Mouse (Mus musculus) stomach, embryonic 14.5 days (tissue): ENCODE results near the gene Adcy4. TPM values are rescaled to one million over a fixed set of nuclear protein-coding genes. Genes with fewer than 3 reads are reported as not detected.
A peak's percentile ranks its signal among the peaks of the same experiment; 100 is the strongest.

Experiments
- ATAC-seq: fragments of 200-750 bp; cut with Nextera tagmentation; 2 replicates; pipeline ENCODE4 v1.8.0; 2017; ENCODE audit warnings: low read depth, moderate TSS enrichment; ENCODE audit not compliant: insufficient number of reproducible peaks, insufficient read depth, low FRiP score
- H3K27ac ChIP-seq: fragments of 300-500 bp; sonication (generic); 2 replicates; pipeline ENCODE4 v1.5.1; 2014; ENCODE audit warnings: mild to moderate bottlenecking, low read length, moderate library complexity, mixed read lengths
- H3K27me3 ChIP-seq: fragments of 300-500 bp; sonication (generic); 2 replicates; pipeline ENCODE4 v1.6.1; 2014; ENCODE audit warnings: low read length, control low read depth, mixed read lengths; ENCODE audit not compliant: control insufficient read depth, insufficient read depth
- H3K36me3 ChIP-seq: fragments of 300-500 bp; sonication (generic); 2 replicates; pipeline ENCODE4 v1.6.1; 2014; ENCODE audit warnings: mild to moderate bottlenecking, control low read depth, low read length, moderate library complexity, mixed read lengths; ENCODE audit not compliant: control insufficient read depth, insufficient read depth
- H3K4me1 ChIP-seq: fragments of 300-500 bp; sonication (generic); 2 replicates; pipeline ENCODE4 v1.6.1; 2014; ENCODE audit warnings: low read length, control low read depth, mixed read lengths; ENCODE audit not compliant: control insufficient read depth, insufficient read depth
- H3K4me2 ChIP-seq: fragments of 300-500 bp; sonication (generic); replicated peaks from 2 replicates; pipeline ENCODE4 v1.6.1; 2014; ENCODE audit warnings: low read depth, low read length, control low read depth
- H3K4me3 ChIP-seq: fragments of 300-500 bp; sonication (generic); 2 replicates; pipeline ENCODE4 v1.5.1; 2014; ENCODE audit warnings: low read depth, low read length, control low read depth
- H3K9ac ChIP-seq: fragments of 300-500 bp; sonication (generic); replicated peaks from 2 replicates; pipeline ENCODE4 v1.6.1; 2014; ENCODE audit warnings: low read depth, mild to moderate bottlenecking, control low read depth, low read length, moderate library complexity, mixed read lengths
- H3K9me3 ChIP-seq: fragments of 300-500 bp; sonication (generic); 2 replicates; pipeline ENCODE4 v1.6.1; 2016; ENCODE audit warnings: low read depth, low read length, control low read depth; ENCODE audit not compliant: control insufficient read depth
- WGBS: fragments of 180-500 bp; shearing (Covaris S2); extraction: QIAGEN DNeasy Blood & Tissue Kit; methylation state at CpG from one replicate; pipeline ENCODE4 v1.1.7; 2014; 5-methylcytosine and 5-hydroxymethylcytosine counted together
- polyA plus RNA-seq: library from polyadenylated mRNA; unstranded; fragments of >200 nt; fragmentation: Nextera tagmentation; extraction: Ambion mirVana; gene quantifications from 2 replicates; pipeline ENCODE4 v1.2.1, GENCODE M21; 2014

The Adcy4 gene
- polyA plus RNA-seq, 1 experiment from 2014 or later, result 4.3 TPM

GRCm38 (mm10) chr14:55783171-55783957, 531 bp downstream of the Adcy4 start:
- Histone ChIP-seq H3K9me3 (no peaks in the 10 kb centered on the region), H3K4me2 (peak overlapping the region; percentile 78), H3K27me3 (peaks cover 6% of the 10 kb centered on the region), H3K4me3 (peak overlapping the region; percentile 40), H3K4me1 (peaks cover 19% of the 10 kb centered on the region; the same call in 1 of the 2 replicates), H3K9ac (no peak overlapping the region), H3K27ac (peak overlapping the region; percentile 58; the same call in 1 of the 2 replicates), H3K36me3 (no peaks in the 10 kb centered on the region)
- no peak for ATAC-seq
- WGBS, result 4% methylated on average over 31 of the region's 31 CpGs

GRCm38 (mm10) chr14:55782361-55782960, 1.4 kb downstream of the Adcy4 start:
- no peak for ATAC-seq
- Histone ChIP-seq H3K4me1 (peaks cover 17% of the 10 kb centered on the region), H3K4me2 (peak overlapping the region; percentile 78), H3K9ac (no peak overlapping the region), H3K27ac (peak overlapping the region; percentile 27; the same call in 1 of the 2 replicates), H3K27me3 (no peaks in the 10 kb centered on the region; the same call in 1 of the 2 replicates), H3K4me3 (peak overlapping the region; percentile 40; the same call in 1 of the 2 replicates), H3K36me3 (no peaks in the 10 kb centered on the region), H3K9me3 (no peaks in the 10 kb centered on the region)
- WGBS, result 59% methylated on average over 9 of the region's 9 CpGs

GRCm38 (mm10) chr14:55781310-55781709, 2.6 kb downstream of the Adcy4 start:
- Histone ChIP-seq H3K9me3 (no peaks in the 10 kb centered on the region), H3K27ac (no peak overlapping the region), H3K27me3 (no peaks in the 10 kb centered on the region; the same call in 1 of the 2 replicates), H3K4me1 (peaks cover 20% of the 10 kb centered on the region), H3K4me2 (0 out of 2 replicates have a peak overlapping the region, but pooled peaks have one; percentile 26), H3K36me3 (no peaks in the 10 kb centered on the region), H3K4me3 (0 out of 2 replicates have a peak overlapping the region, but pooled peaks have one; percentile 6), H3K9ac (no peak overlapping the region)
- 19% methylated on average over 14 of the region's 14 CpGs for WGBS
- ATAC-seq, result peak; percentile 35; the same call in 1 of the 2 replicates

- no peaks in the 10 kb centered on the region for H3K9me3 ChIP-seq
- H3K27ac ChIP-seq, result no peak overlapping the region
- no peak overlapping the region for H3K4me3 ChIP-seq
- WGBS, result 82% methylated on average over 11 of the region's 11 CpGs
- H3K4me2 ChIP-seq, result no peak overlapping the region
- no peaks in the 10 kb centered on the region for H3K36me3 ChIP-seq
- no peak overlapping the region for H3K9ac ChIP-seq
- no peak for ATAC-seq
- H3K4me1 ChIP-seq, result peaks cover 20% of the 10 kb centered on the region
- no peaks in the 10 kb centered on the region; the same call in 1 of the 2 replicates for H3K27me3 ChIP-seq
Observed at GRCm38 (mm10) chr14:55780736-55781135, 3.2 kb downstream of the Adcy4 start.

GRCm38 (mm10) chr14:55779656-55780055, 4.2 kb downstream of the Adcy4 start:
- H3K4me2 ChIP-seq, result no peak overlapping the region
- peaks cover 20% of the 10 kb centered on the region for H3K4me1 ChIP-seq
- H3K9ac ChIP-seq, result no peak overlapping the region
- ATAC-seq, result no peak
- no peak overlapping the region for H3K27ac ChIP-seq
- H3K36me3 ChIP-seq, result no peaks in the 10 kb centered on the region
- no peaks in the 10 kb centered on the region for H3K27me3 ChIP-seq
- no peak overlapping the region for H3K4me3 ChIP-seq
- 53% methylated on average over 16 of the region's 16 CpGs for WGBS
- no peaks in the 10 kb centered on the region for H3K9me3 ChIP-seq

- Histone ChIP-seq H3K36me3 (no peaks in the 10 kb centered on the region), H3K4me3 (no peak overlapping the region), H3K27ac (no peak overlapping the region), H3K4me2 (no peak overlapping the region), H3K4me1 (peaks cover 19% of the 10 kb centered on the region), H3K9me3 (no peaks in the 10 kb centered on the region), H3K27me3 (no peaks in the 10 kb centered on the region), H3K9ac (no peak overlapping the region)
- WGBS, result 87% methylated on average over 15 of the region's 15 CpGs
- ATAC-seq, result no peak
Observed at GRCm38 (mm10) chr14:55778686-55779085, 5.2 kb downstream of the Adcy4 start.

- H3K27me3 ChIP-seq, result no peaks in the 10 kb centered on the region
- 83% methylated on average over 11 of the region's 11 CpGs for WGBS
- peaks cover 10% of the 10 kb centered on the region for H3K4me1 ChIP-seq
- no peak overlapping the region for H3K4me2 ChIP-seq
- H3K4me3 ChIP-seq, result no peak overlapping the region
- H3K9me3 ChIP-seq, result no peaks in the 10 kb centered on the region
- no peak for ATAC-seq
- no peaks in the 10 kb centered on the region for H3K36me3 ChIP-seq
- H3K9ac ChIP-seq, result no peak overlapping the region
- no peak overlapping the region for H3K27ac ChIP-seq
Observed at GRCm38 (mm10) chr14:55777806-55778205, 6.1 kb downstream of the Adcy4 start.

- H3K4me1 ChIP-seq, result peaks cover 5% of the 10 kb centered on the region
- H3K27me3 ChIP-seq, result no peaks in the 10 kb centered on the region
- no peak overlapping the region for H3K27ac ChIP-seq
- no peak overlapping the region for H3K4me3 ChIP-seq
- ATAC-seq, result no peak
- H3K36me3 ChIP-seq, result no peaks in the 10 kb centered on the region
- WGBS, result 12% methylated on average over 3 of the region's 3 CpGs
- H3K9me3 ChIP-seq, result no peaks in the 10 kb centered on the region
- no peak overlapping the region for H3K9ac ChIP-seq
- H3K4me2 ChIP-seq, result no peak overlapping the region
Observed at GRCm38 (mm10) chr14:55777176-55777575, 6.7 kb downstream of the Adcy4 start.
